Mouse (Mus musculus) heart, embryonic 11.5 days (tissue): ENCODE results near the gene Gprc5d. TPM values are rescaled to one million over a fixed set of nuclear protein-coding genes. Genes with fewer than 3 reads are reported as not detected.

Source experiments
- ATAC-seq: fragments of 200-750 bp; cut with Nextera tagmentation; replicated peaks from 2 replicates; pipeline ENCODE4 v1.8.0; 2017; ENCODE audit warnings: moderate library complexity; ENCODE audit not compliant: insufficient number of reproducible peaks, low FRiP score, low TSS enrichment
- H3K27ac ChIP-seq: fragments of 300-500 bp; sonication (generic); 2 replicates; pipeline ENCODE4 v1.5.1; 2014; ENCODE audit warnings: mild to moderate bottlenecking, low read depth, low read length
- H3K27me3 ChIP-seq: fragments of 300-500 bp; sonication (generic); 2 replicates; pipeline ENCODE4 v1.6.1; 2014; ENCODE audit warnings: mild to moderate bottlenecking, low read length, mixed read lengths; ENCODE audit not compliant: control insufficient read depth, insufficient read depth
- H3K36me3 ChIP-seq: fragments of 300-500 bp; sonication (generic); 2 replicates; pipeline ENCODE4 v1.6.1; 2014; ENCODE audit warnings: mild to moderate bottlenecking, low read length, moderate library complexity, mixed read lengths; ENCODE audit not compliant: control insufficient read depth, insufficient read depth
- H3K4me1 ChIP-seq: fragments of 300-500 bp; sonication (generic); 2 replicates; pipeline ENCODE4 v1.6.1; 2014; ENCODE audit warnings: low read length; ENCODE audit not compliant: control insufficient read depth, insufficient read depth
- H3K4me2 ChIP-seq: fragments of 300-500 bp; sonication (generic); 2 replicates; pipeline ENCODE4 v1.6.1; 2014; ENCODE audit warnings: mild to moderate bottlenecking, moderate library complexity
- H3K4me3 ChIP-seq: fragments of 300-500 bp; sonication (generic); 2 replicates; pipeline ENCODE4 v1.5.1; 2014; ENCODE audit warnings: low read depth, low read length
- H3K9ac ChIP-seq: fragments of 300-500 bp; sonication (generic); 2 replicates; pipeline ENCODE4 v1.6.1; 2014; ENCODE audit warnings: mild to moderate bottlenecking, low read depth, low read length, moderate library complexity
- H3K9me3 ChIP-seq: fragments of 300-500 bp; sonication (generic); replicated peaks from 2 replicates; pipeline ENCODE4 v1.6.1; 2016; ENCODE audit warnings: low read length; ENCODE audit not compliant: control insufficient read depth
- WGBS: fragments of 180-500 bp; shearing (Covaris S2); extraction: QIAGEN DNeasy Blood & Tissue Kit; methylation state at CpG from one replicate; pipeline ENCODE4 v1.1.7; 2014; ENCODE audit not compliant: insufficient replicate concordance; 5-methylcytosine and 5-hydroxymethylcytosine counted together
- polyA plus RNA-seq: library from polyadenylated mRNA; unstranded; fragments of >200 nt; fragmentation: Nextera tagmentation; extraction: Ambion mirVana; gene quantifications from 2 replicates; pipeline ENCODE4 v1.2.1, GENCODE M21; 2014

Gene Gprc5d
- polyA plus RNA-seq, 1 experiment from 2014 or later: not detected

- Histone ChIP-seq H3K4me1 (peaks cover 3% of the 10 kb centered on the region; the same call in 1 of the 2 replicates), H3K4me2 (no peak overlapping the region), H3K4me3 (no peak overlapping the region), H3K27me3 (no peaks in the 10 kb centered on the region; the same call in 1 of the 2 replicates), H3K9me3 (no peaks in the 10 kb centered on the region; the same call in 1 of the 2 replicates), H3K9ac (no peak overlapping the region), H3K27ac (no peak overlapping the region), H3K36me3 (no peaks in the 10 kb centered on the region)
- ATAC-seq: no peak
- WGBS: 53% methylated on average over 6 of the region's 6 CpGs
Measured at GRCm38 (mm10) chr6:135074405-135074947, 43.6 kb downstream of the Gprc5d start.

GRCm38 (mm10) chr6:135070347-135070746 lies 47.7 kb downstream of the Gprc5d start:
- Histone ChIP-seq H3K36me3 (no peaks in the 10 kb centered on the region), H3K9ac (no peak overlapping the region), H3K4me3 (no peak overlapping the region), H3K4me1 (peaks cover 18% of the 10 kb centered on the region), H3K4me2 (no peak overlapping the region), H3K27me3 (no peaks in the 10 kb centered on the region), H3K27ac (no peak overlapping the region), H3K9me3 (no peaks in the 10 kb centered on the region)
- 81% methylated on average over 2 of the region's 2 CpGs for WGBS
- no peak for ATAC-seq

GRCm38 (mm10) chr6:135069856-135070255 lies 48.2 kb downstream of the Gprc5d start:
- H3K9ac ChIP-seq: no peak overlapping the region
- H3K27ac ChIP-seq: no peak overlapping the region
- H3K4me2 ChIP-seq: no peak overlapping the region
- H3K36me3 ChIP-seq: no peaks in the 10 kb centered on the region
- WGBS: 72% methylated on average over 6 of the region's 6 CpGs
- peaks cover 22% of the 10 kb centered on the region for H3K4me1 ChIP-seq
- peaks cover under 1% of the 10 kb centered on the region; the same call in 1 of the 2 replicates for H3K27me3 ChIP-seq
- ATAC-seq: no peak
- H3K4me3 ChIP-seq: no peak overlapping the region
- no peaks in the 10 kb centered on the region for H3K9me3 ChIP-seq

- Histone ChIP-seq H3K9ac (no peak overlapping the region), H3K4me3 (no peak overlapping the region), H3K27ac (no peak overlapping the region), H3K4me1 (peaks cover 22% of the 10 kb centered on the region), H3K4me2 (no peak overlapping the region), H3K27me3 (peaks cover 4% of the 10 kb centered on the region; the same call in 1 of the 2 replicates), H3K36me3 (no peaks in the 10 kb centered on the region), H3K9me3 (no peaks in the 10 kb centered on the region)
- ATAC-seq: no peak
- 60% methylated on average over 5 of the region's 5 CpGs for WGBS
Measured at GRCm38 (mm10) chr6:135068221-135068620, 49.9 kb downstream of the Gprc5d start.

GRCm38 (mm10) chr6:135066795-135067445 lies 51.2 kb downstream of the Gprc5d start:
- ATAC-seq: no peak
- no peaks in the 10 kb centered on the region for H3K9me3 ChIP-seq
- peaks cover 22% of the 10 kb centered on the region for H3K4me1 ChIP-seq
- H3K4me2 ChIP-seq: peak overlapping the region; percentile 90
- H3K9ac ChIP-seq: 0 out of 2 replicates have a peak overlapping the region, but pooled peaks have one; percentile 16
- no peak overlapping the region for H3K27ac ChIP-seq
- H3K36me3 ChIP-seq: no peaks in the 10 kb centered on the region
- H3K27me3 ChIP-seq: peaks cover 4% of the 10 kb centered on the region; the same call in 1 of the 2 replicates
- 34% methylated on average over 6 of the region's 6 CpGs for WGBS
- no peak overlapping the region for H3K4me3 ChIP-seq

GRCm38 (mm10) chr6:135065236-135065957 lies 52.7 kb downstream of the Gprc5d start, which contains the start of gene Gprc5a:
Gene Gprc5a (plus strand): TSS chr6:135065651.
- H3K27me3 ChIP-seq: peaks cover 4% of the 10 kb centered on the region; the same call in 1 of the 2 replicates
- WGBS: under 1% methylated on average over 44 of the region's 44 CpGs
- H3K36me3 ChIP-seq: no peaks in the 10 kb centered on the region
- peaks cover 20% of the 10 kb centered on the region for H3K4me1 ChIP-seq
- peak within 1 kb of the TSS; percentile 57 for H3K4me3 ChIP-seq
- peak; percentile 75 for ATAC-seq
- H3K27ac ChIP-seq: no peak within 1 kb of the TSS; the same call in 1 of the 2 replicates
- no peaks in the 10 kb centered on the region for H3K9me3 ChIP-seq
- H3K9ac ChIP-seq: peak within 1 kb of the TSS; percentile 62
- H3K4me2 ChIP-seq: peak within 1 kb of the TSS; percentile 90

- H3K36me3 ChIP-seq: no peaks in the 10 kb centered on the region
- 67% methylated on average over 12 of the region's 12 CpGs for WGBS
- no peak for ATAC-seq
- H3K4me3 ChIP-seq: no peak overlapping the region
- no peak overlapping the region; the same call in 1 of the 2 replicates for H3K9ac ChIP-seq
- peaks cover 4% of the 10 kb centered on the region; the same call in 1 of the 2 replicates for H3K27me3 ChIP-seq
- peak overlapping the region; percentile 90 for H3K4me2 ChIP-seq
- H3K9me3 ChIP-seq: no peaks in the 10 kb centered on the region
- H3K4me1 ChIP-seq: peaks cover 20% of the 10 kb centered on the region
- no peak overlapping the region for H3K27ac ChIP-seq
Measured at GRCm38 (mm10) chr6:135064621-135065020, 53.5 kb downstream of the Gprc5d start.

- H3K9me3 ChIP-seq: no peaks in the 10 kb centered on the region
- ATAC-seq: no peak
- no peaks in the 10 kb centered on the region for H3K36me3 ChIP-seq
- no peak overlapping the region for H3K27ac ChIP-seq
- H3K4me3 ChIP-seq: no peak overlapping the region
- WGBS: 81% methylated on average over 4 of the region's 4 CpGs
- no peak overlapping the region for H3K9ac ChIP-seq
- H3K4me1 ChIP-seq: peaks cover 5% of the 10 kb centered on the region
- H3K27me3 ChIP-seq: peaks cover 4% of the 10 kb centered on the region; the same call in 1 of the 2 replicates
- H3K4me2 ChIP-seq: no peak overlapping the region
Measured at GRCm38 (mm10) chr6:135060728-135061127, 57.4 kb downstream of the Gprc5d start.
